Mouse (Mus musculus) MN1 (cell line): ENCODE results near the gene Gm11568.
"Not testable (repeated sequence)": the region's sequence is repeated elsewhere in the genome, so short reads cannot be mapped to it uniquely, and the experiment has no call there.

ENCODE experiments used
- DNase-seq: peaks from one replicate; pipeline ENCODE4 v3.0.0-alpha.2; 2016; ENCODE audit warnings: low spot score

Gm11568 gene

GRCm38 (mm10) chr11:99857617-99858016 is at the start of gene Gm11568:
Gene Gm11568, plus strand, starts transcription at chr11:99857917.
- DNase-seq, result no peak

- not testable (repeated sequence) for DNase-seq
These were observed 47.9 kb upstream of the Gm11568 start, which contains the start of gene Krtap4-13 for GRCm38 (mm10) chr11:99809792-99810191. Gene Krtap4-13, minus strand, starts transcription at chr11:99809892.

- not testable (repeated sequence) for DNase-seq
These were observed 42.2 kb upstream of the Gm11568 start, which contains the start of gene Gm11564 for GRCm38 (mm10) chr11:99815566-99815965. Gene Gm11564, minus strand, starts transcription at chr11:99815666.

DNA sequence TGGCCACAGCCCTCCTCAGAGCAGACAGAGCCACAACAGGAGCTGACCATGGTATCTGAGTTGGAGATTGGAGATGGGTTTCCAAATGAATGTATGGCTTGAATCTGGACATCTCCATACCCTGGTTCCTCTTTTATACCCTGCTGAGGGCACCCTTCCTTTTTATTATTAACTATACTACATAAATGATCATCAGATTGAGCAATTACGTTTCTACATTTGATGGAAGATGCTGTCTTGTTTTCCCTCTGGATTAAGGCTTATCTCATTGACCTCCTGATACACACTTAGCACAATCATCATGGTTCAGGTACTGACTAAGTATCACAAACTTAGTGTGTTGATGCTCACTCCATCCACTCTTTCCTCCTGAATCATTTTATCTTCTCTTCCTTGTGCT is 19.8 kb upstream of the Gm11568 start, which contains the start of gene 2300003K06Rik:
Gene 2300003K06Rik, minus strand, starts transcription at position 101 of the 400 bp plus-strand sequence.
- DNase-seq, result no peak

- DNase-seq, result no peak
These were observed 15.5 kb upstream of the Gm11568 start for GRCm38 (mm10) chr11:99842185-99842584.

- DNase-seq, result no peak
These were observed 11.0 kb upstream of the Gm11568 start for GRCm38 (mm10) chr11:99846746-99847145.

- no peak for DNase-seq
These were observed 6.2 kb upstream of the Gm11568 start, which contains the start of gene Krtap4-16 for GRCm38 (mm10) chr11:99851508-99851907. Gene Krtap4-16, minus strand, starts transcription at chr11:99851608.

GRCm38 (mm10) chr11:99854121-99854520 is 3.6 kb upstream of the Gm11568 start:
- no peak for DNase-seq

DNA sequence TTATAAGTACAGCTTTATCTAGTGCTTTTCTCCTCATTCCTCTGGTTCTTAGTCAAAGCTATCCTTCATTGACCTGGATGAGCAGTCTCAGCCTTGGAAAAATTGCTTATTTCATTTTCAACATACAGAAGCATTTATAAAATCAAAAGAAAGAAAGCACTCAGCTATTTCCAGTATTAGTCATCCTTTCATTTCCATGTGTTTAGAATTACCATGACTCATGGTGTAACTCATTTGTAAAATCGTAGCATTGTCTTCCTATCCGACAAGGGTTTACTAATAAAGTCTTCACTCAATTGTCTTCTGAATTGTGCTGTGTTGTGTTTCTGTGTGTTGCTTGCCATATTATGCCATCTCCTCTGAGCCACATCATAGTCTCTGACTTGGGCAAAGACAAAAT is 1.0 kb downstream of the Gm11568 start:
- no peak for DNase-seq

DNA sequence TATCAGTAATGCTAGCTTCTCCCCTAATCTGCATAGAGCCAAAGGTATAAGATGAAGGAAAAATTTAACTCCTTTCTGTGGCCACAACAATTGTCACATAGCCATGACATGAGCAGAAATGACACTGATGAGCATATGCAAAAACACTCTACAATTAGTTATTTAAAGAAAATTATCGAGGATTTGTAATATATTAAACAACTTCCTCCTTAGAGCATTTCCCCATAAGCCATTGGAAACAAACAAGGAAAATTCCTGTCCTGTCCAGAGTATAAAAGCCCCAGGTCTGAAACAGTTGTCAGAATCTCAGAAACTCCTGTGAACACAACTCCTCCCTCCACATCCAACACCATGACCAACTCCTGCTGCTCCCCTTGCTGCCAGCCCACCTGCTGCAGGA is 6.5 kb downstream of the Gm11568 start, which contains the start of gene Gm11559:
Gene Gm11559, plus strand, starts transcription at position 301 of the 400 bp plus-strand sequence.
- DNase-seq, result not testable (repeated sequence)

- not testable (repeated sequence) for DNase-seq
These were observed 15.4 kb downstream of the Gm11568 start, which contains the start of gene Krtap9-1 for GRCm38 (mm10) chr11:99873089-99873488. Gene Krtap9-1, plus strand, starts transcription at chr11:99873389.

- DNase-seq, result not testable (repeated sequence)
These were observed 21.2 kb downstream of the Gm11568 start, which contains the start of gene Gm11567 for GRCm38 (mm10) chr11:99878887-99879286. Gene Gm11567, plus strand, starts transcription at chr11:99879187.

- DNase-seq, result no peak
These were observed 49.9 kb downstream of the Gm11568 start, which contains the start of gene Krtap31-1 for GRCm38 (mm10) chr11:99907620-99908019. Gene Krtap31-1, plus strand, starts transcription at chr11:99907920.
